8 mouse cellular contexts compared by ENCODE assay signal in the genomic region with DNA sequence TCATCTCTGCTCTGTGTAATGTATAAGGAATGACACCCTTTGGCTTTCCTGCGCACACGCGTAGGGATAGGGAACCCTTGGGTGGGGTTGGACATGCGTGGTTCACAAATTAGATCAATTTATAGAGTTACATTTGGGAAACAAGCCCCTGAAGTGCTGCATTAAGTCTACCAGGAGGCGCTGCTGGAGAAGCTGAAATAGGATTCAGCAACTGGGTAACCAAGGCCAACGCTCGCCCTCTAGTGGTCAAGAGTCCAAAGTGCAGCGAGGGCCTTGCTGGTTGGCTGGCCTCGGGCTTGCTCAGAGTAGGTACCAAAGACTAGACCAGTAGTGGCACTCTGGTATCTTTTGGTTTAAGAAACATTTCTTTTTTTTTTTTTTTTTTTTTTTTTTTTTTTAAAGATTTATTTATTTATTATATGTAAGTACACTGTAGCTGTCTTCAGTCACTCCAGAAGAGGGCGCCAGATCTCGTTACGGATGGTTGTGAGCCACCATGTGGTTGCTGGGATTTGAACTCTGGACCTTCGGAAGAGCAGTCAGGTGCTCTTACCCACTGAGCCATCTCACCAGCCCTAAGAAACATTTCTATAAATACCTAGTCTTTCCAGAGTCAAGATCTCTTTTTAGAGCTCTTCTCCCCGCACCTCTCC. TPM values are rescaled to one million over a fixed set of nuclear protein-coding genes. Genes with fewer than 3 reads are reported as not detected.
DNase-seq lines count a peak whose midpoint lies in the region; ATAC-seq and TF ChIP-seq lines count a peak whose summit lies in the region.
"Not testable (repeated sequence)": the region's sequence is repeated elsewhere in the genome, so short reads cannot be mapped to it uniquely, and the experiment has no call there.

No protein-coding gene starts in this region.

- not testable (repeated sequence) for TF ChIP-seq POLR2A in thymus, adult 2 months (IDR thresholded peaks at IDR 0.05; ENCODE audit: control insufficient read depth, extremely low read depth, insufficient read depth, low read length, poor library complexity)

- not testable (repeated sequence) for H3K27ac ChIP-seq in forebrain, embryonic 10.5 days; heart, postnatal 0 days (ENCODE audit: low read depth); thymus, adult 2 months (ENCODE audit: control insufficient read depth, insufficient read depth, low read length)

- H3K9ac ChIP-seq in heart, postnatal 0 days (replicated peaks; ENCODE audit: low read depth, low read length), result not testable (repeated sequence)

- ATAC-seq in heart, postnatal 0 days (ENCODE audit: insufficient read depth, low read depth), result 0 out of 2 replicates have a peak, but pooled peaks have one; percentile 32

- not testable (repeated sequence) for H3K4me3 ChIP-seq in E14TG2a.4 (replicated peaks; ENCODE audit: low read length); forebrain, embryonic 10.5 days; heart, postnatal 0 days (ENCODE audit: low read depth, low read length); thymus, adult 2 months (ENCODE audit: control insufficient read depth, insufficient read depth, low read length)

- peak; percentile 81 for TF ChIP-seq CTCF in E14TG2a.4 (conservative IDR thresholded peaks at IDR 0.05; ENCODE audit: low read length)
- TF ChIP-seq CTCF in heart, postnatal 0 days (IDR thresholded peaks at IDR 0.05; ENCODE audit: low read depth), result peak; percentile 96
- TF ChIP-seq CTCF in thymus, adult 2 months (IDR thresholded peaks at IDR 0.05; ENCODE audit: borderline replicate concordance, control insufficient read depth, extremely low read depth, insufficient read depth, low read length, poor library complexity), result peak; percentile 94

- not testable (repeated sequence) for H3K36me3 ChIP-seq in E14TG2a.4 (ENCODE audit: insufficient read depth, low read length); forebrain, embryonic 10.5 days (replicated peaks); heart, postnatal 0 days (replicated peaks; ENCODE audit: control insufficient read depth, insufficient read depth, low read length); thymus, adult 2 months (ENCODE audit: control insufficient read depth, insufficient read depth, low read length)

- peak; percentile 47 for DNase-seq in c-Kit-negative CD71-positive TER-119-positive erythroid progenitor cells, embryonic 14.5 days (ENCODE audit: low read depth, low spot score)
- peak; percentile 80 for DNase-seq in forebrain, embryonic 10.5 days (ENCODE audit: extremely low spot score, low spot score)
- peak; percentile 70 for DNase-seq in heart, postnatal 0 days (ENCODE audit: low spot score)
- DNase-seq in layer of hippocampus, adult 18-20 months (ENCODE audit: low spot score in 2 of 2), result peak; percentile 81 to 93
- DNase-seq in lung, adult 18-20 months, result peak; percentile 85 to 89
- DNase-seq in ovary, postnatal 10 days (ENCODE audit: low spot score), result peak; percentile 79
- DNase-seq in thymus, adult 2 months, result peak; percentile 80

- not testable (repeated sequence) for H3K27me3 ChIP-seq in E14TG2a.4 (ENCODE audit: insufficient read depth, low read length); forebrain, embryonic 10.5 days (ENCODE audit: poor library complexity, severe bottlenecking); heart, postnatal 0 days (ENCODE audit: control insufficient read depth, insufficient read depth, low read length); thymus, adult 2 months (ENCODE audit: control insufficient read depth, insufficient read depth, low read length)

- peaks cover 35% of the 10 kb centered on the region for H3K4me1 ChIP-seq in E14TG2a.4 (replicated peaks; ENCODE audit: low read depth, low read length)
- H3K4me1 ChIP-seq in forebrain, embryonic 10.5 days, result peaks cover 11% of the 10 kb centered on the region
- H3K4me1 ChIP-seq in heart, postnatal 0 days (ENCODE audit: control insufficient read depth, insufficient read depth); thymus, adult 2 months (replicated peaks; ENCODE audit: control insufficient read depth, insufficient read depth, low read length): not testable (repeated sequence)

- WGBS in forebrain, embryonic 10.5 days, result 55% methylated on average over 11 of the region's 14 CpGs
- WGBS in heart, postnatal 0 days, result 55% methylated on average over 11 of the region's 14 CpGs
- 51% methylated on average over 11 of the region's 14 CpGs for WGBS in thymus, adult 2 months

- not testable (repeated sequence) for TF ChIP-seq EP300 in heart, postnatal 0 days (IDR thresholded peaks at IDR 0.05; ENCODE audit: low read depth)

- not testable (repeated sequence) for H3K9me3 ChIP-seq in E14TG2a.4 (ENCODE audit: low read length); forebrain, embryonic 10.5 days; heart, postnatal 0 days (replicated peaks; ENCODE audit: control insufficient read depth, low read length)

- H3K4me2 ChIP-seq in heart, postnatal 0 days (ENCODE audit: low read depth, low read length), result not testable (repeated sequence)

RNA-seq across cellular contexts. Expression of a gene that starts 19.7 kb away (rescaled TPM):
- 6.7 TPM in 2 replicates for polyA plus RNA-seq in forebrain, embryonic 10.5 days (2016; fragmentation: Nextera tagmentation; extraction: Ambion mirVana)
- total RNA-seq in heart, postnatal 0 days (2014; rRNA removed; ENCODE audit: low replicate concordance), result 0.23 and 7.8 TPM in 2 replicates
- polyA plus RNA-seq in heart, postnatal 0 days (2015; fragmentation: Nextera tagmentation; extraction: Ambion mirVana), result 6.8 and 6.9 TPM in 2 replicates
- total RNA-seq in layer of hippocampus, adult 18-20 months (2021), result 1 to 10 TPM; 1.2 to 1.5 TPM
- 15.7 and 18.5 TPM in 2 replicates for polyA plus RNA-seq in thymus, adult 2 months (2012; rRNA removed)

RNA-seq across cellular contexts. Expression of a gene that starts 27.3 kb away (rescaled TPM):
- 797 and 870 TPM in 2 replicates for polyA plus RNA-seq in forebrain, embryonic 10.5 days (2016; fragmentation: Nextera tagmentation; extraction: Ambion mirVana)
- total RNA-seq in heart, postnatal 0 days (2014; rRNA removed; ENCODE audit: low replicate concordance), result 261 and 316 TPM in 2 replicates
- 1,218 and 1,378 TPM in 2 replicates for polyA plus RNA-seq in heart, postnatal 0 days (2015; fragmentation: Nextera tagmentation; extraction: Ambion mirVana)
- total RNA-seq in layer of hippocampus, adult 18-20 months (2021), result 100 to 1,000 TPM; 351 to 386 TPM
- 210 and 247 TPM in 2 replicates for polyA plus RNA-seq in thymus, adult 2 months (2012; rRNA removed)

RNA-seq across cellular contexts. Expression of a gene that starts 27.4 kb away (rescaled TPM):
- 21.6 and 22.7 TPM in 2 replicates for polyA plus RNA-seq in forebrain, embryonic 10.5 days (2016; fragmentation: Nextera tagmentation; extraction: Ambion mirVana)
- total RNA-seq in heart, postnatal 0 days (2014; rRNA removed; ENCODE audit: low replicate concordance), result 11.5 TPM in 1 of 2 replicates, not detected in the other
- polyA plus RNA-seq in heart, postnatal 0 days (2015; fragmentation: Nextera tagmentation; extraction: Ambion mirVana), result 11.3 and 11.4 TPM in 2 replicates
- total RNA-seq in layer of hippocampus, adult 18-20 months (2021), result 1 to 10 TPM; 6.7 to 7.8 TPM
- 4.4 and 5.5 TPM in 2 replicates for polyA plus RNA-seq in thymus, adult 2 months (2012; rRNA removed)
